Mouse (Mus musculus): ENCODE data around the gene Gm21083.
"Not testable (repeated sequence)": the region's sequence is repeated elsewhere in the genome, so short reads cannot be mapped to it uniquely, and the experiment has no call there.

Gene Gm21083

DNA sequence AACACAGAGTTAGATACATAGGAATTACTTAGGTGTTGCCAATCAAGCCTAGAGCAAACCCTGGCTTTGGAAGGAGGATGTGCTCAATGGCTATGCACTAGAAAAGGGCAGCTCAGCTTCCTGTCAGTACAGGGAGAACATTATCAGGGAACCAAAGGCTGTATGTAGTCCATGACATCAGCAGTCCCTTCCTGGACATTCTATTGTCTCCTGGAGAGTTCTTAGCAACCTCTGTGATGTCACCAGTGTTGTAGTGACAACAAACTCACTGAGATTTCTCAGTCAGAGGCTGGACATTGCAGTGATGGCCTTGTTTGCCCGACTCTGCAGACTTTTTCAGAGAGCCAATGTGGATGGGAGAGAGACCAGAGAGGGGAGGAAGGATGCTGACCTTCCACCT lies at the start of gene Gm21083:
Gm21083 (plus strand) TSS at position 301 of the 400 bp plus-strand sequence.
- DNase-seq (ENCODE audit: low spot score in 2 of 2), result not testable (repeated sequence)

DNA sequence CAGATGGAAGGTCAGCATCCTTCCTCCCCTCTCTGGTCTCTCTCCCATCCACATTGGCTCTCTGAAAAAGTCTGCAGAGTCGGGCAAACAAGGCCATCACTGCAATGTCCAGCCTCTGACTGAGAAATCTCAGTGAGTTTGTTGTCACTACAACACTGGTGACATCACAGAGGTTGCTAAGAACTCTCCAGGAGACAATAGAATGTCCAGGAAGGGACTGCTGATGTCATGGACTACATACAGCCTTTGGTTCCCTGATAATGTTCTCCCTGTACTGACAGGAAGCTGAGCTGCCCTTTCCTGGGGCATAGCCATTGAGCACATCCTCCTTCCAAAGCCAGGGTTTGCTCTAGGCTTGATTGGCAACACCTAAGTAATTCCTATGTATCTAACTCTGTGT lies 48.0 kb upstream of the Gm21083 start, which contains the start of gene Gm21190:
Gm21190 (minus strand) TSS at position 101 of the 400 bp plus-strand sequence.
- not testable (repeated sequence) for DNase-seq (ENCODE audit: low spot score in 2 of 2)

DNA sequence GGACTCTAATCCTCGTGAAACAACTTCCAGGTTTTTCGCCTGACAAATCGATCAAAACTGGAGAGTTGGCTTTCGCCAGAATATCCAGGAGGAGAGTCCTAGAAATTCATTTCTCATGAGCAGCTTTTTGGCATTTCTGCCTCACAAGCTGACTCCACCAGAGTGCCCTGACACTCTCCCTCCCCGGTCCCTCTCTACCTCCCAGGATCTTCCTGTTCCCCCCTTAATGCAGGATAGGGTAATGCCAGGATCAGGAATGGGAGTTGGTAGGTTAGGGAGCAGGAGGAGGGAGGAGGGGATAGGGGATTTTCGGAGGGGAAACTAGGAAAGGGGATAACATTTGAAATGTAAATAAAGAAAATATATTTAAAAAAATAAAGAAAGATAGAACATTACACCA lies 28.5 kb upstream of the Gm21083 start:
- not testable (repeated sequence) for DNase-seq (ENCODE audit: low spot score in 2 of 2)

DNA sequence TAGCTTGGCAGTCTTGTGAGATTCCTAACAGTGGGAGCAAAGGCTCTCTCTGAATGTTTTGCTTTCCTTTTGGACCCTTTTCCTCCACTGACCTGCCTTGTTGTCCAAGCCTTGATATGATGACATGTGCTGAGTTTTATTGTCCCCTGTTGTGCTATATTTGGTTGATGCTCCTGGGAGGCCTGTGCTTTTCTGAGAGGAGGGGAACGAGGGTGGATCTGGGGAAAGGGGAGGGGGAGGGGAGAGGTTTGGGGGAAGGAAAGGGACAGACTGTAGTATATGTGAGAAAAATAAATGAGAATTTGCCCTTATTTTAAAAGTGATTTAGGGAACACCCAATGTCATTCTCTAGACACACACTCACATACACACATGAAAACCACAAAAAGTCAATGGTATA lies 28.0 kb upstream of the Gm21083 start:
- not testable (repeated sequence) for DNase-seq (ENCODE audit: low spot score in 2 of 2)

DNA sequence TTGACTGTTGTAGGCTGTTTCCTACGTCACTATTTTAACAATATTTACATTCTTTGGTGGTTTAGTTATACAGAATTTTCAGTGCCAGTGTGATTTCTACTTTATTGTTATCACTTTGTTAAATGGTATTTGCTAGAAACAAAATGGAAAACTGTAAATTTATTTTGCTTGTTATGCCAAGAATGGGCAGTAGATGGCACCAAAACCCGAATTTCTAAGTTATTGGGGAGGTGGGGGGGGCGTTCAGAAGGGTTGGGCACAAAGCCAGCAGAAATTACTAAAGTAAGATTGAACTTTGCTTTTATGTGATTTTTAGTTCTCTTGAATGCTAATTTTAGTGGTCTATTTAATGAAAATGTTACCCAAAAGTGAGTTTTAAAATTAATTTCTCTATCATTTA lies 27.5 kb upstream of the Gm21083 start:
- not testable (repeated sequence) for DNase-seq (ENCODE audit: low spot score in 2 of 2)

DNA sequence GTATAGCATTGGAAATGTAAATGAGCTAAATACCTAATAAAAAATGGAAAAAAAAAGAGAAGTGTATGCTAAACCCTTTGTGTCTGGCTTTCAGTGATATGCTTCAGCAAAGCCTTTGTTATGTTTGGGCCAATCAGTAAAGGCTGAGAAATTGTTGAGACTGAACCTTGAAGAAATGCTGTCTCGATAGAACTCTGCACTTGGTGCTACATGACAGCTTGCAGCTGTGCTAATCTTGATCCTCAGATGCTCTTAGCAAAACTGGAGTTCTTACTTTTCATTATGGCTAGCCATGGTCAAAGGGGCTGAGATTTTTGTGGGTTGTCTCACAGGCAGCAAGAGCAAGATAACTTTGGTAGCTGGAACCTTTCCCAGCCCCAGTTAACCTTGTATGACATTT lies 18.5 kb upstream of the Gm21083 start:
- not testable (repeated sequence) for DNase-seq (ENCODE audit: low spot score in 2 of 2)

DNA sequence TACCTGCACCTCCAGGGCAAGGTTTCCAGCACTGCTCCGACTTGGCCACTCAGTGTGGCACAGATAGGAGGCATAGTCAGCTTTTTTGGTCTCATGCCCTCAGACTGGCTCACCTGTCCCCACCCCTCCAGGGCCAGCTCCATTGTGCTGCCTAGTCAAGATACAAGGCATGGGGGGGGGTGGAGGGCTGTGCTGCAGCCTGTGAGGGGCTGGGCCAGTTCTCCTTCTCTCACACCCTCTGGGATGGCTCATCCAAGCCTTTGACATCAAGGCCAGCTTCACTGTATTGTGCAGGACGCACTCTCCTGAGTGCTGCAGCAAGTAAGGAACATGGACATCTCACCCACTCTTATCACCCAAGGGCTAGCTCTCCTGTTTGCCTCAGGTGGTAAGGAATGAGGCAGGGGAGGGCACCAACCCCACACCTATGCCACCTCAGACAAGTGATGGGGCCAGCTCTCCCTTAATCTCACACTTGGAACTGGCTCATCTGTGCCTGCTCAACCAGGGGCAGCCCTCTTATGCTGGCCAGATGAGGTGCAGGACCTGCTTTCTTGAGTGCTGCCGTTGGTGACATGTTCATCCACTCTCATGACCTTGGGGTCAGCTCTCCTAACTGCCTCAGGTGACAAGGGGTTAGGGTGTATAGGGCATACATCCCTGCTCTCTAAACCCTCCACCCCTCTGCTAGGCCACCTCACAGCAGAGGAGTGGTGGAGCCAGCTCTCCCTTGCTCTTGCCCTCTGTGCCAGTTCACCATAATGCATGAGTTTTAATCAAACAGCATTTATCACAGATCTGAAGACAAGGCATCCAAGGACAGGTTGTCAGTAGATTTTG lies 15.5 kb upstream of the Gm21083 start:
- not testable (repeated sequence) for DNase-seq (ENCODE audit: low spot score in 2 of 2)

DNA sequence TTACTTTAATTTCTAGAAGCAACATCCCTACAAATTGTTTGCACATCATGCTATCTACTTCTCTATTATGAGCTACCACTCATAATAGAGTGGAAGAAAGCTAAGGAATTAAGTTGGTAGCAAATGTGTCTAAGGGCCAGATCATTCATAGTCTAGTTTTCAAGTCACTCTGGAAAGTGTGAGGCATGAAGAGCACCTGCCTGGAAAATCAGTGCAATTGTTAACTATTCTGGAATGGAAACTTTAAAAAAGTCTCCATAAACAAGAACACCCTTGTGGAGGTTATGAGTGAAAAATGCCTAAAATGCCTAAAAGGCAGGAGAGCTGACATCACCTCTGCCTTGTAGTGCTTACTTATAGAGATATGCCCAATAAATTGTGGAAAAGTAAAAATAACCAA lies 3.4 kb upstream of the Gm21083 start:
- DNase-seq (ENCODE audit: low spot score in 2 of 2), result not testable (repeated sequence)

DNA sequence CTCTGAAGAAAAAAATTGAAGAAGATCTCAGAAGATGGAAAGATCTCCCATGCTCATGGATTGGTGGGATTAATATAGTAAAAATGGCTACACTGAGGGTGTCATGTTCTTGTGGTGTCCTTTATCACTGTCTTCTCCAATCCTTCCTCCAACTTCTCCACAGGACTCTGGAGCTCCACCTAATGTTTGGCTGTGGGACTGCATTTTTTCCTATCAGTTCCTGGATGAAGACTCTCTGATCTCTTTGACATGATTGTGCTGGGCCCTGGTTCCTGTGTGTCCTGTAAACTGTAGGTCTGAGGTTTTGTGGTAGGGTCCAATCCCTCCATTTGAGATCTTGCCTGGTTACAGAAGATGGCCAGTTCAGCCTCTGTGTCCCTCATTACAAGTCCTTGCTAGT lies 9.2 kb downstream of the Gm21083 start:
- not testable (repeated sequence) for DNase-seq (ENCODE audit: low spot score in 2 of 2)

DNA sequence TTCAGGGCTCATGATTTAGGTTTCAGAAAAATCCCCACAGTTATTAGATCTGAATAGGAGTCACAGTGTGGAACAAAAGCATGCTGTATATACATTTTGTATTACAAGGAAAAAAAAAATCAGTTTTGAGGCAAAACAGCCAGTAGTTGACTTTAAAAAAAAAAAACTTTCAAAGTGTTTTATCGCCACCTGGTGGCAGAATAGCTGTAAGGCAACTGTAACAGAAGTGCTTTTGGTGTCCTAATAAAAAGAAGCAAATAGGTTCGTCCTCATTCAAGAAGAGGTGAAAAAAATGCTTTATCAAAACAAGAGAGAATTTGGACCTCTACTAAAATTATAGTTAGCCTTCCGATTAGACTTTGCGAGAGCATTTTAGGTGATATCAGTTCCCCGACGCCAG lies 11.2 kb downstream of the Gm21083 start:
- DNase-seq (ENCODE audit: low spot score in 2 of 2), result not testable (repeated sequence)

DNA sequence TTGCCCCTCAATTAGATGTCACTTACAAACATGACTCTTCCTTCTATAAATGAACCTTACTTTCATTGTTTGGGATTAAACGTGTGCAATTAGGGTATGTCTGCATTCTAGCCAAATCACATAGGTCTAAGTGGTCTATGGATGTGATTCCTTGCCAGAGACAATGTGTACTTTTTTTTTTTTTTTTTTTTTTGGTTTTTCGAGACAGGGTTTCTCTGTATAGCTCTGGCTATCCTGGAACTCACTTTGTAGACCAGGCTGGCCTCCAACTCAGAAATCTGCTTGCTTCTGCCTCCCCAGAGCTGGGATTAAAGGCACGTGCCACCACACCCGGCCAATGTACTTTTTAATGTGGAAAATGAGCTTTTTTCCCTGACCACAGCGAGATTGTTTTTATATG lies 13.5 kb downstream of the Gm21083 start:
- DNase-seq (ENCODE audit: low spot score in 2 of 2), result not testable (repeated sequence)

DNA sequence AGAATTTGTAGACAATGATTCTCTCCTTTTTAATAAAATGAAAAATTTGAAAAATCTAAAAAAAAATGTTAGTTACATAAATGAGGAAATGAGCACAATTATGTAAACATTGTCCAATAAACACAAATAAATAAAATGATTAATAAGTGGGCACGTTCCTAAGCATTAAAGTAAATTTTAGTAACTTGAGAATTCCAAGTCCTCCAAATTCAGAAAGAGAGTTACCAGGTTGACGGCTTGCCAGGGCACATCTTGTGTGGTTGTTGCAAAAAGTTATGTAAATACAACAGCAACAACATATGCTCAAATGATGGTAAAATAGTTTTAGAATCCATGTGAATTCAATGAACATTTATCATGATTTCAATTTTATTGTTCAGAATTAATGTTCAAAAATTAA lies 14.4 kb downstream of the Gm21083 start:
- not testable (repeated sequence) for DNase-seq (ENCODE audit: low spot score in 2 of 2)

DNA sequence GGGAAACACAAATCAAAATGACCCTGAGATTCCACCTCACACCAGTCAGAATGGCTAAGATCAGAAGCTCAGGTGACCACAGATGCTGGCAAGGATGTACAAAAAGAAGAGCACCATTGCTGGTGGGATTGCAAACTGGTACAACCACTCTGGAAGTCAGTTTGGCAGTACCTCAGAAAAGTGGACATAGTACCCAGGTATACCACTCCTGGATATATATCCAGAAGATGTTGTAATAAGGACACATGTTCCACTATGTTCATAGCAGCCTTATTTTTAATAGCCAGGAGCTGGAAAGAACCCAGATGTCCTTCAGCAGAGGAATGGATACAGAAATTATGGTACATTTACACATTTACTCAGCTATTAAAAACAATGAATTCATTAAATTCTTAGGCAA lies 21.7 kb downstream of the Gm21083 start:
- not testable (repeated sequence) for DNase-seq (ENCODE audit: low spot score in 2 of 2)

DNA sequence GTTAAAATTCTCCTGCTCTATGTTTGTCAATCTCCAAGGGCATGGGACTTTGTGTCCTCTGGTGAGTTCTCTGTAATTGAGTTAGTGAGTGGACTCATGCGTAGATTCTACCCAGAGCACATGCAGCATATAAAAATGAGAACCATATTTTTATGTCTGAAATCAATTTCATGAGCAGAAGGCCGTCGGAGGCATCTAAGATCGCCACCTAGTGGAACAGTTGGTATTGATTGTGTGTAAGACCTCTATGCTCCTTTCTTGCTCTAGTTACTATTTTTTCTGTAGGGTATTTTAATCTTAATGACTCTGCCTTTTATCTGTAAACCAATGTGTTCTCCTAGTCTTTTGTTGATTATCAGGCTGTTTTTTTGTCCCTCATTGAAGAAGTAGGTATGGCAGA lies 23.2 kb downstream of the Gm21083 start:
- DNase-seq (ENCODE audit: low spot score in 2 of 2), result not testable (repeated sequence)

DNA sequence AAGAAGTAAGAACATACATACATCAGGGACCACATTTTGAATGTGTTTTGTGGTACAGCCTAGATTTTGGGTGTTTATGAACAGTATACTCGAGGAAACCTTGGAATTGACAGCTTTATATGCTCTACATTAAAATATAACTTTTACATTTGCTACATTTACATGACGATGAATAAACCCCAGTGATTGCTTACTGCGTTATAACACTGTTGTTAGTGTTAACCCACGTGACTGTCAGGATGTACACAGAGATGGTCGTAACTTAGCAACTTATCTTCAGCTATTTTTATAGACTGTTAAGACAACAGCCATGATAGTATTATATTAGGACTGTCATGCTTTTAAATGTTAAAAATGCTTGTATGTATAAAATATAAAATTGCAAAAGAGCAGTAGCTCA lies 24.3 kb downstream of the Gm21083 start:
- DNase-seq (ENCODE audit: low spot score in 2 of 2), result not testable (repeated sequence)

DNA sequence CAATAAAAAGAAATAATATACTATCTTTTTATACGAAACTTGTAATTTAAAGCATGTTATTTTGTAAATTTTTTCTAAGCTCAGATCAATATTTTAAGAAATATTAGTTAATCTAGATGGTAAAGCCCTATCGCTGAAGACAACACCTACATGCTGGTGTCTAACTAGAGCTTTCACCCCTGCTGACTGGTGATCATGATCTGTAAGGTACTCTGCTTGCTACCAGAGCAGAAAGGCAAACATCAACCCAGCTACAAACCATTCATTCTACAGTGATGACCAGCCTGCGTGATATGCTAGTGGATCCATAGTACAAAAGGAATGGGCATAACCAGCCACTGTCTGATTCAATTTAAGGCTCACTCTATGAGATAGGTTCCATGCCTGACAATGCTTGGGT lies 24.8 kb downstream of the Gm21083 start:
- not testable (repeated sequence) for DNase-seq (ENCODE audit: low spot score in 2 of 2)

DNA sequence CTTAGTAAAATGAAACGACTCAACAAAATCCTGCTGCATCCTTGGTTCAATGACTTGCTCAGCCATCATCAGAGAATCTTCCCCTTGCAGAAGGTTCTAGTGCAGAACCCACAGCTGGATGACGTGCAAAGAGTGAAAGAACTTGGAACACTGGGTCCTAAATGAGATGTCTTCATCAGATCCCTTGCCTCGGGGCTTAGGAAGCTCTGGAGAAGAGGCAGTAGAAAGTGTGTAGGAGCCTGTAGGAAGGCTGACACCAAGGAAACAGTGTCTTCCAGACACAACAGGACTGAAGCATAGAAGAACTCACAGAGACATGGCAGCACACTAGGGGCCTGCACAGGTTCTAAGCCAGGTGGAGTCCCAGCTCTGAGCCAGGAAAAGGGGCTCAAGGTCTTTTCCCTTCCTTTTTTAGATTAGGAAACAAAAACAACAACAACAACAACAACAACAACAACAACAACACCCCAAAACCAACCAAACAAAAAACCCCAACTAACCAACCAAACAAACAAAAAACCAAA lies 25.4 kb downstream of the Gm21083 start:
- DNase-seq (ENCODE audit: low spot score in 2 of 2), result not testable (repeated sequence)

DNA sequence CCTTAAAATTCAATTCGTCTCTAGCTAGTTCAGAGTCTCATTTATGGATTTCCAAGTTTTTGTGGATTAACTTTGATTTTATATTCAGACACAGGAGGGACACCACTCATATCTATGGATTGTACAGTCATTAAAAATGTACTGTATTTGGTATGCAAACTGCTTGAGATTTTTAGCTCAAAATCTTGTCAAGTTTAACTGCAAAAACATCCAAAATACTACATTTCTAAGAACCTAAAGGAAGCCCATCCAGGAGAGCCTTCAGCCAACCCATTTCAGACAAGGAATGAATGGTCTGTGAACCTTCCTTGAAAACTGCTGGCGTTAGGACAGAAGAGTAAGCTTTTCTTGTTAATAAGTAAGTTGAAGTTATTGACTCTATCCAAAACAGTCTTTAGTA lies 25.9 kb downstream of the Gm21083 start:
- DNase-seq (ENCODE audit: low spot score in 2 of 2), result not testable (repeated sequence)

DNA sequence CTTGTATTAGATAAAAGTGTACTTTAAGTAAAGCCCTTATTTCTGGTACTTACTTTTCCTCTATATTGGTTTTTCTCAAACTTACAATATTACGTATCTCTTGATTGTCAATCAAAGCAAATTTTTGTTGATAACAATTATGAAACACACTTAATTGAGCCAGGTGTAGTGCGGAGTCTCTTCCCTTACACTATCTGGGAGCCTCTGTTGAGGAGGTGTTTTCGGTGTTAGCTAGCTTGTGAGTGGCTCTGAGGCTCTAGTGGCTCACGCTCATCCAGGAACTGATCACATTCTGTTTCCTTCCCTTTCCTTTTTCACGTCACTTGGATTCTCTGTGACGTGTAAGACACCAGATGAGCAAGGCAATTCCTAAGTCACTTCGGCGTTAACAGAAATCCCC lies 26.5 kb downstream of the Gm21083 start:
- not testable (repeated sequence) for DNase-seq (ENCODE audit: low spot score in 2 of 2)

DNA sequence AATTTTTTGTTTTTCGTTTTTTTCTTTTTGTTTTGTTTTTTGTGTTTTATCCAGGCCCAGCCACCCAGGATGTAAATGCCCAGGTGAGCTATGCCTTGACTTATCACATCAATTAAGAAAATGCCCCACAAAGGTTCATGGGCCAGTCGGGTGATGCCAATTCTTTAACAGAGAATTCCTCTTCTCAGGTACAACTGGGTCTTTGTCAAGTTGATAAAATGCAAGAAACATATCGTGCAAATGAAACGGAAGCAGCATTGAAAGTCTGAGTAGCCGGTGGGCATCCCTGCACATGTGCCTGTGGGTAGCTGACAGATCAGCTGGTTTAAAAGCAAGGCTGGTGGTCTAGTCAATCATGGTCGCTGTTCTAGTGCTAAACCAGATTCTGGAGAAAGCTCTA lies 29.5 kb downstream of the Gm21083 start:
- peak; percentile 21 to 71 for DNase-seq (ENCODE audit: low spot score in 2 of 2)

DNA sequence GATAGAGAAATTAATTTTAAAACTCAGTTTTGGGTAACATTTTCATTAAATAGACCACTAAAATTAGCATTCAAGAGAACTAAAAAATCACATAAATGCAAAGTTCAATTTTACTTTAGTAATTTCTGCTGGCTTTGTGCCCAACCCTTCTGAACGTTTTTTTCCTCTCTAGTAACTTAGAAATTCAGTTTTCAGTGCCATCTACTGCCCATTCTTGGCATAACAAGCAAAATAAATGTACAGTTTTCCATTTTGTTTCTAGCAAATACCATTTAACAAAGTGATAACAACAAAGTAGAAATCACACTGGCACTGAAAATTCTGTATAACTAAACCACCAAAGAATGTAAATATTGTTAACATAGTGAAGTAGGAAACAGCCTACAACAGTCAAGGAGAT lies 33.6 kb downstream of the Gm21083 start:
- DNase-seq (ENCODE audit: low spot score in 2 of 2), result not testable (repeated sequence)

DNA sequence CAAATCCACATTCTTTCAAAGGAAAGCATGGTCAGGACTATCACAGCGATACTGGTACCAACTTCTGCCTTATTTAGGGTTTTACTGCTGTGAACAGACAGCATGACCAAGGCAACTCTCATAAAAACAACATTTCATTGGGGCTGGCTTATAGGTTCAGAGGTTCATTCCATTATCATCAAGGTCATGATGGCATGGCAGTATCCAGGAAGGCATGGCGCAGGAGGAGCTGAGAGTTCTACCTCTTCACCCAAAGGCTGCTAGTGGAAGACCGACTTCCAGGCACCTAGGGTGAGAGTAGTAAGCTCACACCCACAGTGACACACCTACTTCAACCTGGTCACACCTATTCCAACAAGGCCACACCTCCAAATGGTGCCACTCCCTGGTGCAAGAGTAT lies 39.1 kb downstream of the Gm21083 start:
- not testable (repeated sequence) for DNase-seq (ENCODE audit: low spot score in 2 of 2)

DNA sequence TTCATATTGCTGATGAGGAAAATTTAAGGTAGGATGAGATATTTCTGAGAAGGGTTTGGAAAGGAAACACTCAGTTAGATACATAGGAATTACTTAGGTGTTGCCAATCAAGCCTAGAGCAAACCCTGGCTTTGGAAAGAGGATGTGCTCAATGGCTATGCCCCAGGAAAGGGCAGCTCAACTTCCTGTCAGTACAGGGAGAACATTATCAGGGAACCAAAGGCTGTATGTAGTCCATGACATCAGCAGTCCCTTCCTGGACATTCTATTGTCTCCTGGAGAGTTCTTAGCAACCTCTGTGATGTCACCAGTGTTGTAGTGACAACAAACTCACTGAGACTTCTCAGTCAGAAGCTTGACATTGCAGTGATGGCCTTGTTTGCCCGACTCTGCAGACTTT lies 41.6 kb downstream of the Gm21083 start, which contains the start of gene Speer4d:
Speer4d (plus strand) TSS at position 301 of the 400 bp plus-strand sequence.
- not testable (repeated sequence) for DNase-seq (ENCODE audit: low spot score in 2 of 2)
